Mouse (Mus musculus) kidney, postnatal 0 days (tissue): Measurements from ENCODE around the gene Ptafr. TPM values are rescaled to one million over a fixed set of nuclear protein-coding genes. Genes with fewer than 3 reads are reported as not detected.

ENCODE experiments used
- ATAC-seq: fragments of 200-750 bp; cut with Nextera tagmentation; replicated peaks from 2 replicates; pipeline ENCODE4 v1.8.0; 2017; ENCODE audit warnings: low read depth, moderate number of reproducible peaks, moderate TSS enrichment, moderate library complexity; ENCODE audit not compliant: low FRiP score
- DNase-seq: peaks from one replicate; pipeline ENCODE4 v3.0.0-alpha.2; 2016; ENCODE audit warnings: low spot score
- H3K27ac ChIP-seq: fragments of 300-500 bp; sonication (generic); 2 replicates; pipeline ENCODE4 v1.5.1; 2014; ENCODE audit warnings: mild to moderate bottlenecking
- H3K27me3 ChIP-seq: fragments of 300-500 bp; sonication (generic); 2 replicates; pipeline ENCODE4 v1.6.1; 2014; ENCODE audit warnings: low read length, mixed read lengths; ENCODE audit not compliant: insufficient read depth
- H3K36me3 ChIP-seq: fragments of 300-500 bp; sonication (generic); 2 replicates; pipeline ENCODE4 v1.6.1; 2014; ENCODE audit warnings: low read length, mixed read lengths; ENCODE audit not compliant: insufficient read depth
- H3K4me1 ChIP-seq: fragments of 300-500 bp; sonication (generic); replicated peaks from 2 replicates; pipeline ENCODE4 v1.6.1; 2014; ENCODE audit warnings: antibody characterized with exemption, low read length, mixed read lengths; ENCODE audit not compliant: insufficient read depth
- H3K4me2 ChIP-seq: fragments of 300-500 bp; sonication (generic); 2 replicates; pipeline ENCODE4 v1.6.1; 2014; ENCODE audit warnings: mild to moderate bottlenecking, low read length, moderate library complexity, mixed read lengths
- H3K4me3 ChIP-seq: fragments of 300-500 bp; sonication (generic); replicated peaks from 2 replicates; pipeline ENCODE4 v1.5.1; 2014; ENCODE audit warnings: low read depth, low read length
- H3K9ac ChIP-seq: fragments of 300-500 bp; sonication (generic); 2 replicates; pipeline ENCODE4 v1.6.1; 2014; ENCODE audit warnings: low read depth, low read length
- H3K9me3 ChIP-seq: fragments of 300-500 bp; sonication (generic); replicated peaks from 2 replicates; pipeline ENCODE4 v1.6.1; 2016; ENCODE audit warnings: low read length, inconsistent platforms, mixed read lengths
- CTCF ChIP-seq: IDR thresholded peaks from 2 replicates; pipeline ENCODE4 v1.5.1; 2016; ENCODE audit warnings: antibody characterized with exemption, low read depth, mild to moderate bottlenecking, moderate library complexity
- WGBS: fragments of 180-500 bp; shearing (Covaris S2); extraction: QIAGEN DNeasy Blood & Tissue Kit; methylation state at CpG from one replicate; pipeline ENCODE4 v1.1.7; 2014; 5-methylcytosine and 5-hydroxymethylcytosine counted together
- polyA plus RNA-seq: library from polyadenylated mRNA; unstranded; fragments of >200 nt; fragmentation: Nextera tagmentation; extraction: Ambion mirVana; gene quantifications from 2 replicates; pipeline ENCODE4 v1.2.1, GENCODE M21; 2015

Ptafr gene
- polyA plus RNA-seq, 1 experiment from 2014 or later, result 0.64 TPM

GRCm38 (mm10) chr4:132532981-132533916 lies 30.6 kb upstream of the Ptafr start, which contains the start of gene Atpif1:
Atpif1 (minus strand) TSS chr4:132533659.
- Histone ChIP-seq H3K9ac (peak within 1 kb of the TSS; percentile 87), H3K4me1 (peaks cover 7% of the 10 kb centered on the region; the same call in 1 of the 2 replicates), H3K9me3 (no peaks in the 10 kb centered on the region), H3K4me3 (peak within 1 kb of the TSS; percentile 84), H3K36me3 (peaks cover 12% of the 10 kb centered on the region; the same call in 1 of the 2 replicates), H3K27me3 (no peaks in the 10 kb centered on the region), H3K4me2 (peak within 1 kb of the TSS; percentile 95), H3K27ac (peak within 1 kb of the TSS; percentile 96)
- ATAC-seq (peak; percentile 82), DNase-seq (peak; percentile 98)
- whole genome bisulfite sequencing, result under 1% methylated on average over 63 of the region's 63 CpGs
- no peak for TF ChIP-seq CTCF

- ATAC-seq (peak; percentile 70), DNase-seq (peak; percentile 97)
- peak within 1 kb of the TSS; percentile 96 for H3K9ac ChIP-seq
- H3K27me3 ChIP-seq, result no peaks in the 10 kb centered on the region
- under 1% methylated on average over 60 of the region's 60 CpGs for WGBS
- no peak for TF ChIP-seq CTCF
- H3K4me1 ChIP-seq, result peaks cover 7% of the 10 kb centered on the region; the same call in 1 of the 2 replicates
- peak within 1 kb of the TSS; percentile 86 for H3K4me2 ChIP-seq
- H3K27ac ChIP-seq, result peak within 1 kb of the TSS; percentile 90
- H3K36me3 ChIP-seq, result peaks cover 11% of the 10 kb centered on the region; the same call in 1 of the 2 replicates
- no peaks in the 10 kb centered on the region for H3K9me3 ChIP-seq
- H3K4me3 ChIP-seq, result peak within 1 kb of the TSS; percentile 95
These were observed 28.3 kb upstream of the Ptafr start, which contains the start of gene Dnajc8 for GRCm38 (mm10) chr4:132535406-132536121. Dnajc8 (plus strand) TSS chr4:132535550.

GRCm38 (mm10) chr4:132539481-132539880 lies 24.4 kb upstream of the Ptafr start:
- H3K27ac ChIP-seq, result no peak overlapping the region
- H3K4me2 ChIP-seq, result no peak overlapping the region
- TF ChIP-seq CTCF, result no peak
- no peak for DNase-seq
- no peak for ATAC-seq
- H3K9ac ChIP-seq, result no peak overlapping the region
- no peaks in the 10 kb centered on the region for H3K27me3 ChIP-seq
- H3K9me3 ChIP-seq, result no peaks in the 10 kb centered on the region
- 94% methylated on average over 5 of the region's 5 CpGs for WGBS
- peaks cover 4% of the 10 kb centered on the region; the same call in 1 of the 2 replicates for H3K4me1 ChIP-seq
- H3K36me3 ChIP-seq, result peaks cover 33% of the 10 kb centered on the region
- no peak overlapping the region for H3K4me3 ChIP-seq

GRCm38 (mm10) chr4:132541413-132541812 lies 22.5 kb upstream of the Ptafr start:
- Histone ChIP-seq H3K9ac (no peak overlapping the region), H3K27ac (no peak overlapping the region), H3K4me1 (peaks cover under 1% of the 10 kb centered on the region; the same call in 1 of the 2 replicates), H3K4me2 (no peak overlapping the region), H3K27me3 (no peaks in the 10 kb centered on the region), H3K4me3 (no peak overlapping the region), H3K36me3 (peaks cover 38% of the 10 kb centered on the region), H3K9me3 (no peaks in the 10 kb centered on the region)
- ATAC-seq (no peak), DNase-seq (no peak)
- no peak for TF ChIP-seq CTCF
- 76% methylated on average over 4 of the region's 4 CpGs for WGBS

- Histone ChIP-seq H3K4me2 (no peak overlapping the region), H3K9ac (no peak overlapping the region), H3K27me3 (no peaks in the 10 kb centered on the region), H3K27ac (no peak overlapping the region), H3K9me3 (no peaks in the 10 kb centered on the region), H3K4me3 (no peak overlapping the region), H3K36me3 (peaks cover 43% of the 10 kb centered on the region), H3K4me1 (no peaks in the 10 kb centered on the region)
- no peak for TF ChIP-seq CTCF
- ATAC-seq, result no peak
- 44% methylated on average over 1 of the region's 1 CpGs for WGBS
- DNase-seq, result no peak
These were observed 21.1 kb upstream of the Ptafr start for GRCm38 (mm10) chr4:132542724-132543123.

GRCm38 (mm10) chr4:132545851-132546250 lies 18.0 kb upstream of the Ptafr start:
- peak; percentile 85 for DNase-seq
- H3K27ac ChIP-seq, result no peak overlapping the region
- H3K4me1 ChIP-seq, result no peaks in the 10 kb centered on the region
- H3K36me3 ChIP-seq, result peaks cover 60% of the 10 kb centered on the region
- H3K4me3 ChIP-seq, result no peak overlapping the region
- H3K9me3 ChIP-seq, result no peaks in the 10 kb centered on the region
- H3K9ac ChIP-seq, result no peak overlapping the region
- no peak overlapping the region for H3K4me2 ChIP-seq
- 14% methylated on average over 8 of the region's 8 CpGs for WGBS
- peak; percentile 83 for TF ChIP-seq CTCF
- ATAC-seq, result peak; percentile 63; the same call in 1 of the 2 replicates
- no peaks in the 10 kb centered on the region for H3K27me3 ChIP-seq
